Mouse (Mus musculus) cerebellum, adult 2 months (tissue): ENCODE measurements around the gene Cyyr1. TPM values are rescaled to one million over a fixed set of nuclear protein-coding genes. Genes with fewer than 3 reads are reported as not detected.

Experiments used
- DNase-seq, 2 experiments: peaks; one replicate each; pipeline ENCODE4 v3.0.0; 2021
- H3K27ac ChIP-seq: fragments of 200-500 bp; 2 replicates; pipeline ENCODE4 v1.5.1; 2012; ENCODE audit warnings: low read length, control low read depth, inconsistent platforms; ENCODE audit not compliant: insufficient read depth
- H3K27me3 ChIP-seq: fragments of 200-500 bp; 2 replicates; pipeline ENCODE4 v1.6.1; 2012; ENCODE audit warnings: inconsistent platforms, mild to moderate bottlenecking, low read length, moderate library complexity; ENCODE audit not compliant: control insufficient read depth, insufficient read depth
- H3K4me1 ChIP-seq: fragments of 200-500 bp; 2 replicates; pipeline ENCODE4 v1.6.1; 2011; ENCODE audit warnings: low read length; ENCODE audit not compliant: control insufficient read depth, insufficient read depth
- H3K4me3 ChIP-seq: fragments of 200-500 bp; replicated peaks from 2 replicates; pipeline ENCODE3; 2011; ENCODE audit warnings: mild to moderate bottlenecking, low read depth, low read length, control low read depth; ENCODE audit not compliant: insufficient read depth
- CTCF ChIP-seq: fragments of 200-500 bp; IDR thresholded peaks from 2 replicates; pipeline ENCODE4 v1.5.1; 2011; ENCODE audit warnings: low read depth, mild to moderate bottlenecking, control low read depth, low read length, moderate library complexity, borderline replicate concordance; ENCODE audit not compliant: insufficient read depth
- POLR2A ChIP-seq: fragments of 200-500 bp; IDR thresholded peaks from 2 replicates; pipeline ENCODE4 v1.6.1; 2011; ENCODE audit warnings: low read length, control low read depth, borderline replicate concordance; ENCODE audit not compliant: insufficient read depth
- WGBS: fragments of 180-500 bp; shearing (Covaris S2); methylation state at CpG from one replicate; pipeline ENCODE4 v1.1.7; 2018; 5-methylcytosine and 5-hydroxymethylcytosine counted together
- polyA plus RNA-seq: library from polyadenylated mRNA; depleted of rRNA; stranded (reverse); fragments of >200 nt; gene quantifications from 2 replicates; pipeline ENCODE4 v1.2.3, GENCODE M21; 2012

Gene Cyyr1
- polyA plus RNA-seq, 1 experiment: 3.9 TPM

DNA sequence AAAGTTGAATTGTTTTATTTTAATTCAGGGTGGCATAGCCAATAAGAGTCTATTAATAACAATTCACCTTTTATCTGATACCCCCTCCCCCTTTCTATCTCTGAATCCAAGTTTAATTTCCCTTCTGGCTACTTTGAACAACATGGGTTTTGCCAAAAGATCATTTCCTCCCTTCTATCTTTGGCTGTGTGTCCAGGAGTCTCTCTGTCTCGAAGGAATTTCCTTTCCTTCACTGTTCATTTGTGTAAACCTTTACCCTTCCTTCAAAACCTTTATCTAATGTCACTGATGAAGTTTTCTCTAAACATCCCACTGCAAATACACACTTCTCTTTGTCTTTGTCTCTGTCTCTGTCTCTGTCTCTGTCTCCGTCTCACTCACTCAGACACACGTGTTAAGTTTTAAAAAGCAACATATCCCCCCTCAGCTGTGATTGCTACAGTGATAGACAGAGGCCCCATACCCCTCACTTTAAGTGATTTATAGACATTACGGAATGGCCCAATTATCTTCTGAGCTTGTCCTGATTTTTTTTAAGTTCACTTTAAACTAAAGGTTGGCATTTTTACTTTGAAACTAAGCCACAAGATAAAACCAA lies 11.4 kb downstream of the Cyyr1 start:
- Histone ChIP-seq H3K27ac (no peak overlapping the region), H3K4me1 (no peaks in the 10 kb centered on the region), H3K4me3 (no peak overlapping the region), H3K27me3 (no peaks in the 10 kb centered on the region)
- TF ChIP-seq CTCF: no peak
- TF ChIP-seq POLR2A: no peak
- WGBS: 74% methylated on average over 4 of the region's 4 CpGs
- no peak for DNase-seq

GRCm38 (mm10) chr16:85541023-85541422 lies 12.2 kb downstream of the Cyyr1 start:
- 93% methylated on average over 6 of the region's 6 CpGs for WGBS
- no peak for DNase-seq
- H3K27me3 ChIP-seq: no peaks in the 10 kb centered on the region
- no peaks in the 10 kb centered on the region for H3K4me1 ChIP-seq
- H3K27ac ChIP-seq: no peak overlapping the region
- no peak overlapping the region for H3K4me3 ChIP-seq
- TF ChIP-seq POLR2A: no peak
- no peak for TF ChIP-seq CTCF

DNA sequence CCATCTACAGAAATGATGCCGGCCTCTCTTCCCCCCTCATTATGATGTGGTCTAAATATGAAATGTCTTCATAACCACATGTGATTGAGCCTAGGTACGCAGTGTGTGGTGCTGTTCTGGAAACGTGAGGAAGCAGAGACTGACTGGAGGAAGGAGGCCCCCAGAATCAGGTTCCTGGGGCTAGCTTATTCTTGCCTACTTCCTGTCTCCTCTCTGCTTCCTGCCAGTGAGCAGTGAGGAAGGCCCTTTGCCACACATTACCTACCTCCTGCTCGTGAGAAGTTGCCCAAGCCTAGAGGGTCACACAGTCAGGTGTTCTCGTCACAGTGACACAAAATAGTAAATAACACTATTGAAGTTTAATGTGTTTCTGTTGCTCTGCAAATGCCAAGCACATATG lies 14.8 kb downstream of the Cyyr1 start:
- Histone ChIP-seq H3K27ac (no peak overlapping the region), H3K27me3 (no peaks in the 10 kb centered on the region), H3K4me3 (no peak overlapping the region), H3K4me1 (no peaks in the 10 kb centered on the region)
- 82% methylated on average over 5 of the region's 5 CpGs for WGBS
- no peak for DNase-seq
- TF ChIP-seq POLR2A: no peak

DNA sequence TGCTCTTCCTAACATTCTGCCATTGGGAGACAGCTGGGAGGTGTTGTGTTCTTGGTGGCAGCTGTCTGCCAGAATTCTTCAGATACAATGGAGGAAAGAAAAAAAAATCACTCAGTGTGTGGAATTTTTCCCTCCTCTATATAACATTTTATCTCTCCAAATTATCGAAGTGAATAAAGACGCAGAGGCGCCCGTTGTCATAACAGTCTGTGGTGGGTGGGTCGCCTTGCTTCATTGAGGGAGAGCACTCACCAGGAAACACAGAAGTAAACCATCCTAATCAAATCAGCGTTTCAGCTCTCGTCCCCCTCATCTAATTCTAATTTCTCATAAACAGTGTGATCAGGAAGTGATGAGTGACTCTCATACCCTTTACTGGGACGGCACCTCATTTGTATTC lies 17.1 kb downstream of the Cyyr1 start:
- H3K27ac ChIP-seq: no peak overlapping the region
- H3K4me3 ChIP-seq: no peak overlapping the region
- H3K27me3 ChIP-seq: no peaks in the 10 kb centered on the region
- WGBS: 89% methylated on average over 8 of the region's 8 CpGs
- TF ChIP-seq POLR2A: no peak
- no peak for TF ChIP-seq CTCF
- DNase-seq: no peak
- no peaks in the 10 kb centered on the region for H3K4me1 ChIP-seq

DNA sequence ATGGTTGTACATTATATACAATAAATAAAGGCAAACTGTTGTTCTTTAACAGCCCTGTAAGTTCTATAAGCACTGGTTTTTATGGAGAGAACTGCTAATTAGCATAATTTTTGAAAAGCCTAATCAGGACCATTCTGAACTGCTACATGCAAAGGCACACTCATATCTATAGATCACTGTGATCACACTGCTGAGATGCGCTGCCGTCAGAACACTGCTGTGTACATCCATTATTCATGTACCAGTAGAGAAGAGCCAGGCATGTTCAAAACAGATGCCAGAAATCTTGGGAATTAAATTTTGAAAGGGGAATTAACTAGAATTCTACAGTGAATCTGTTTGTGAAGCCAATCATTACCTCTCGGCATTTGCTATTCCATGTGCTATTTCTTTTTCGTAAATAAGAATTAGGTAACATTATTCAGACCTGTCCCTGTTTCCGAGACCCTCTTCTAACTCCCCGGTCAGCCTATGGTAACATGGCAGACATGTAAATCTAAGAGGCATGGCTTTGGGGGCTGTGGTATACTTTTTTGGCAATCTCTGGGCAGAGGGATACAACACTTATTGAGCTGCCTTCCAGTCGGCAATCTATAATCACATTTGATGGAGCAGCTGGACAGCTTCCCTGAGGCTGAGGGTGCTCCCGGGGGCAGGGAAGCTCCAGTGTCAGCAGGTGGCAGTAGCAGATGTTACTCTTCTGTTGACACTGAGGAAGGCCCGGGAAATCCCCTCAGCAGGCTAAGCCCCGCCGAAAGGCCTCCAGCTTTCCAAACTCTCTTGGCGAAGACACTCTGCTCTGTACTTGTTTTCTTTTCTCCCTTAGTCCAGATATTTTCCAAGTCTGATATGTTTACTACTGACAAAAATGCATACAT lies 25.2 kb downstream of the Cyyr1 start:
- H3K27ac ChIP-seq: no peak overlapping the region
- H3K4me1 ChIP-seq: no peaks in the 10 kb centered on the region
- 37% methylated on average over 12 of the region's 12 CpGs for WGBS
- no peak for TF ChIP-seq CTCF
- no peak for TF ChIP-seq POLR2A
- no peaks in the 10 kb centered on the region for H3K27me3 ChIP-seq
- H3K4me3 ChIP-seq: no peak overlapping the region
- no peak for DNase-seq

DNA sequence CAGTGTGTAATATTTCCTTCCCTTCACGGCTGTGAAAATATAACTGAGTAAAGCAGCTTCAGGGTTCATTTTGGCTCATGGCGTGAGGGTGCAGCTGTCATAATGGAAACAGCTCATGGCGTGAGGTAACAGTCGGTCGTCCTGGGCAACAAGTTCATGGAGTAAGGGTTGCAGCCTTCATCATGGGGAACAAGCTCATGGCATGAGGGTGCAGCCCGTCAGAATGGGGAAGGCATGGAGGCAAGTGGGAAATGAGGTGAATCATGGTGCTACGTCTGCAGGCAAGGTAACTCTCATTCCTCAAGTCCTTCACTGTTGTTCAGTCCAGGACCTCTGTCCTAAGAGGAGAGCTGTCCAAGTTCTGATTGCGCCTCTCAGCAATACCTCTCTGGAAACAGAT lies 28.6 kb downstream of the Cyyr1 start:
- H3K4me3 ChIP-seq: no peak overlapping the region
- no peaks in the 10 kb centered on the region for H3K4me1 ChIP-seq
- 35% methylated on average over 8 of the region's 8 CpGs for WGBS
- TF ChIP-seq POLR2A: no peak
- TF ChIP-seq CTCF: no peak
- no peak for DNase-seq
- H3K27ac ChIP-seq: no peak overlapping the region
- H3K27me3 ChIP-seq: no peaks in the 10 kb centered on the region

DNA sequence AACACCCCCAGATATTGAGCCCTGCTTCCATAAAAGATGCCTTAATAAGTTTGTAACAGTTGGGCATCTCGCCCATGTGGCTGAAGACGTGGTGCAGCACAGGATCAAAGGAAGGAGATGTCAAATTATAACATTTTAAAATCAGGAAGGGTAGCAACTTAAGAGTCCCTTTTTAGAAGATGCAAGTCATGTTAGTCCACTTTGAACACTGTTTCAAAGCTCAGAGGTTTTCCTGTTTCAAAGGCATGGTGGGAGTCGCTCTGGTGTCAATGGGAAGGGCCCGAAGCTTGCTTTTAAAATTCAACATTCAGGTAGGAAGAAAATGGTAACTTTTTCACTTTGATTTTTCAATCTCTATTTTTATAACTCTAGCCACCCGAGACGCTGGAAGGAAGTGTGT lies 45.9 kb downstream of the Cyyr1 start:
- 80% methylated on average over 6 of the region's 6 CpGs for WGBS
- TF ChIP-seq CTCF (no peak), POLR2A (no peak)

DNA sequence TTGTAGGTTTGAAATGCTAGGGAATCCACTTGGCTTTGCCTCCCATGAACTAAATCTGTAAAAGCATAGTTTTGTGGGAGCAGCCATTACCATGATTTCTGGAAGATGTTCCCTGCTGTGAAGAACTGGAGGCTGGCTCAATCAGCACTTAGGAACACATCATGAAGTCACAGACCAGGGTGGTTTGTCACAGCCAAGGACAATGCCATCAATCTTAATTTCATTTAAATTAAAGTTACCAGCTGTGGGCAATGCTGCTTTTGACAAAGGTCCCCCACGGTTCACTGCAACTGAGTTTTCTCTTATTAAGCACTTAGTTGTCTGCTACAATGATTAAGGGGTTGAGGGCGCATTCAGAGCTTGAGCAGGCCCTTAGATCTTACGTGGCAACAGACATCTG lies 48.1 kb downstream of the Cyyr1 start:
- Histone ChIP-seq H3K27me3 (no peaks in the 10 kb centered on the region), H3K4me1 (no peaks in the 10 kb centered on the region), H3K4me3 (no peak overlapping the region), H3K27ac (no peak overlapping the region)
- 52% methylated on average over 3 of the region's 3 CpGs for WGBS
- no peak for DNase-seq
- TF ChIP-seq POLR2A: no peak

More for the DNA sequence above, 45.9 kb downstream of the Cyyr1 start:
- Histone ChIP-seq H3K4me1 (no peaks in the 10 kb centered on the region), H3K27ac (no peak overlapping the region), H3K4me3 (no peak overlapping the region), H3K27me3 (no peaks in the 10 kb centered on the region)
- no peak for DNase-seq
